Mouse (Mus musculus) hindbrain, postnatal 0 days (tissue): Measurements from ENCODE around the gene 5730522E02Rik. TPM values are rescaled to one million over a fixed set of nuclear protein-coding genes. Genes with fewer than 3 reads are reported as not detected.

ENCODE experiments used
- ATAC-seq: fragments of 200-750 bp; cut with Nextera tagmentation; 2 replicates; pipeline ENCODE4 v1.8.0; 2017; ENCODE audit warnings: mild to moderate bottlenecking, moderate TSS enrichment, moderate library complexity
- DNase-seq: peaks from one replicate; pipeline ENCODE4 v3.0.0-alpha.2; 2015; ENCODE audit warnings: low spot score
- H3K27ac ChIP-seq: fragments of 300-500 bp; sonication (generic); 2 replicates; pipeline ENCODE4 v1.5.1; 2014; ENCODE audit warnings: mild to moderate bottlenecking
- H3K27me3 ChIP-seq: fragments of 300-500 bp; sonication (generic); 2 replicates; pipeline ENCODE4 v1.6.1; 2014; ENCODE audit warnings: low read length, mixed read lengths; ENCODE audit not compliant: insufficient read depth
- H3K36me3 ChIP-seq: fragments of 300-500 bp; sonication (generic); 2 replicates; pipeline ENCODE4 v1.6.1; 2014; ENCODE audit warnings: low read length, mixed read lengths; ENCODE audit not compliant: insufficient read depth
- H3K4me1 ChIP-seq: fragments of 300-500 bp; sonication (generic); 2 replicates; pipeline ENCODE4 v1.6.1; 2014; ENCODE audit warnings: antibody characterized with exemption, low read length, mixed read lengths; ENCODE audit not compliant: insufficient read depth
- H3K4me2 ChIP-seq: fragments of 300-500 bp; sonication (generic); 2 replicates; pipeline ENCODE4 v1.6.1; 2014; ENCODE audit warnings: low read depth, mild to moderate bottlenecking, low read length, moderate library complexity, mixed read lengths
- H3K4me3 ChIP-seq: fragments of 300-500 bp; sonication (generic); 2 replicates; pipeline ENCODE4 v1.5.1; 2014; ENCODE audit warnings: low read length
- H3K9ac ChIP-seq: fragments of 300-500 bp; sonication (generic); replicated peaks from 2 replicates; pipeline ENCODE4 v1.6.1; 2014; ENCODE audit warnings: mild to moderate bottlenecking, low read length, moderate library complexity, mixed read lengths
- H3K9me3 ChIP-seq: fragments of 300-500 bp; sonication (generic); 2 replicates; pipeline ENCODE4 v1.6.1; 2016; ENCODE audit warnings: low read length, mixed read lengths
- CTCF ChIP-seq: IDR thresholded peaks from 2 replicates; pipeline ENCODE4 v1.5.1; 2016; ENCODE audit warnings: antibody characterized with exemption, control low read depth, low read depth
- WGBS: fragments of 180-500 bp; shearing (Covaris S2); extraction: QIAGEN DNeasy Blood & Tissue Kit; methylation state at CpG from one replicate; pipeline ENCODE4 v1.1.7; 2014; 5-methylcytosine and 5-hydroxymethylcytosine counted together
- polyA plus RNA-seq: library from polyadenylated mRNA; unstranded; fragments of >200 nt; fragmentation: Nextera tagmentation; extraction: Ambion mirVana; gene quantifications from 2 replicates; pipeline ENCODE4 v1.2.1, GENCODE M21; 2015
- total RNA-seq: library from RNA; depleted of rRNA; stranded (reverse); fragments of >200 nt; gene quantifications from 2 replicates; pipeline ENCODE4 v1.2.3, GENCODE M21; 2014

Gene 5730522E02Rik
- total and polyA plus RNA-seq, 2 experiments from 2014 or later, result 5.4 to 11.6 TPM

DNA sequence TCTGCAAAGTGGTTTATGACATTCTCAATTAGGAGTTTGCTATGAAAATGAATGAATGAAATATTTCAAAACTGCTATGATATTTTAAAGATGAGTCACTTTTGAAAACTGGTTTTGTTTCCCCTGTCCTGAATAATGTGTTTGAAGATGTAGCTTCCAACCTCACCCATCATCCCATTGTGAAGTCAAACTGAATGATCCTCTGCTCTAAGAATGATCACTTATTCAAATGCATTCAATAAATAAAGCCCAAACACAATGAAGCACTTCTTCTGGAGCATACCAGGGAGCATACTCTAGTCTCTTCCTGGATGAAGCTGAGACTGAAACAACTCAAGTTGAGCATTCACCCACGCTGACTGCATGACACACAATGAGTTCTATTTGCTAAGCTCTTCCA is 438.3 kb downstream of the 5730522E02Rik start:
- Histone ChIP-seq H3K9me3 (no peaks in the 10 kb centered on the region), H3K9ac (no peak overlapping the region), H3K4me2 (no peak overlapping the region), H3K4me1 (no peaks in the 10 kb centered on the region), H3K4me3 (no peak overlapping the region), H3K27me3 (no peaks in the 10 kb centered on the region), H3K27ac (no peak overlapping the region), H3K36me3 (no peaks in the 10 kb centered on the region)
- DNase-seq, result no peak
- TF ChIP-seq CTCF, result no peak
- WGBS, result 74% methylated on average over 1 of the region's 1 CpGs
- no peak for ATAC-seq

DNA sequence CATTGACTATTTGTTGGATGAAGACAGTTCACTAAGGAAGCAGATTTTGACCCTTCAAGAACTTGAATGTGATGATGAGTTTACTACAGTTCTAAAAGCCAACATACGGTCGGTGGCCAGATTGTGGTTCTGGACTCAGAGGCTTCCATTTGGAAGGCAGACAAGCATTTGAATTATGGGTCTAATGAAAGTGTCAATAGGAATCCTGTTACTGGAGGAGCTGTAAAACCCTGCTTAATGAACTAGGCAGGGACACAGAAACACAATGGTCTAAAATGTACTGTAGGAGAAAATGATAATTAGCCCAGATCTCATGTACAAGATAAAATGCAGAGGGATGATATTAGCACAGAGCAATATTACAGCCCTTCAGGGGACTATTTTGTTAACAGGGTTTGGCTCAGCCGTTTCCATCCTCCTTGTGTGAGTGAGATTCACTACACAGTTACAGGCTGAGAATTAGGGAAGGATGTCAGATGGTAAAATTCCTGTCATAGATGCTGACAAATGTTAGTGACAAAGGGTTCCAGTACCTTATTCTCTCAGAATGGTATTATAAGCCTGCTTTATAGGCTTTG is 439.5 kb downstream of the 5730522E02Rik start:
- no peak for TF ChIP-seq CTCF
- no peak overlapping the region for H3K9ac ChIP-seq
- no peaks in the 10 kb centered on the region for H3K36me3 ChIP-seq
- 71% methylated on average over 3 of the region's 3 CpGs for WGBS
- H3K4me1 ChIP-seq, result no peaks in the 10 kb centered on the region
- no peaks in the 10 kb centered on the region for H3K9me3 ChIP-seq
- ATAC-seq (no peak), DNase-seq (no peak)
- H3K4me3 ChIP-seq, result no peak overlapping the region
- H3K27ac ChIP-seq, result no peak overlapping the region
- no peaks in the 10 kb centered on the region for H3K27me3 ChIP-seq
- H3K4me2 ChIP-seq, result no peak overlapping the region

DNA sequence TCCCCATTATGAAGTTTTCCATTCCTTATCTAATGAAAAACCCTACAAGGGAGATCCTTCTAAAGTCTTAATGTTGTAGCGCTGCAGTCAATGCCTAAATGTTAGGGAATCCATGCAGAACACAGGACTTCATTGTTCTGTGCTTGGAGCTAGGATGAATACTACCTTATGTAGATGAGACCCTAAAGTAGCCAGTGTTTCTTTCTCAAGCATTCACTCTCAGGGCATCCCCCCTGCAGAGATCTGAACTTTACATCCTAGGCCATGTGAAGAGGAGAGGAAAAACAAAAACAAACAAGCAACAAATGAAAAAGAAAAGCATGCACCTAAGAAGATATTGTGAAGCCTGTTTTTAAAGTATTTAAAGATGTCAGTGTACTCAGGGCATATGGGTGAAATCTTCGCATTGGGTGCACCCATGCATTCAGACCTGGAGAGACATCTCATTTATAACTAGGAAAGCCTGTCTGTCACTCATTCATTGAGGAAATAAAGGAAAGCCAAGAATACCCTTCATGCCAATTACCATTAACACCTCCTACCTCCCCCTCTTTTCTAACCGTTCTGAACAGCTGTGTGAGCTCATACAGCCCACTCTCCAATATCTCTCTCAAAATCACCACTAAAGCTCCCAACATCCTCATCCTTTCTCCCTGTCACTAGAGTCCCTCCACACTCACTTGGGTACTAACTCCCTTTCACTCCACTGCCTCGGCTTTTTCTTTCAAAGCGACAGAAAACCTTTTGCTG is 442.8 kb downstream of the 5730522E02Rik start:
- DNase-seq, result no peak
- Histone ChIP-seq H3K4me2 (no peak overlapping the region), H3K27ac (no peak overlapping the region), H3K4me3 (no peak overlapping the region), H3K9me3 (no peaks in the 10 kb centered on the region), H3K27me3 (no peaks in the 10 kb centered on the region), H3K9ac (no peak overlapping the region), H3K4me1 (no peaks in the 10 kb centered on the region), H3K36me3 (no peaks in the 10 kb centered on the region)
- 30% methylated on average over 5 of the region's 5 CpGs for WGBS
- no peak for ATAC-seq
- no peak for TF ChIP-seq CTCF

DNA sequence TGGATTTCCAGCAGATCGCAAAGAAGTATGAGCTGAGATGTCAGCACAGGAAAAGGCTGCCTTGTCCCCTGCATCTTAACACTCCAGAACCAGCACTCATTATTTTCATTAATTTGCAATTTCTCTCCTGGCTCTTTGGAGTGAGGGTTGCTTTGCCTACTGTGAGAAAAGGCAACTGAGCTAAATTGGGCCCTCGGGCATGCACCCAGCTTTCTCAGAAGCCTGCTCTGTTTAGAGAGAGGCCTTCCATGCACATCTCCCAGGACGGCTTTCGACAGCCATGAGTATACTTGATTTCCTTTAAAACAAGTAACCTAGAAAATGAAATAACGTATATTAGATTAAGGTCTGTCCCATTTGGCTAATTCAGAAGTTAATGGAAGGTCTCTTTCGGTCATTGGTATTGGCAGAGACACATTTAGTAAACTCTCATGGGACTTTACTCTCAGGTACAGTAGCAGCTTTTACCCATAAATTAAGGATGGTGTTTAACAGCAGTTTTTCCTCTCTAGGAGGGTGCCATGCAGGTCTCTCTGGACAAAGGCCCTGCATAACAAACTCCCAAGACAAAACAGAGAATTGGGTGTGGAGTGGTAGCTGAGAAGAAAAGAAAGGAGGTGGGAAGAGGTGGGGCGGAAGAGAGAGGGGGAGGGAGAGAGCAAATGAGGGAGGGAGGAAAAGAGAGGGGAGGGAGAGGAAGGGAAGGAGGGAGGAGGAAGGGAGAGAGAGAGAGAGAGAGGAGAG is 457.2 kb downstream of the 5730522E02Rik start:
- no peaks in the 10 kb centered on the region for H3K27me3 ChIP-seq
- TF ChIP-seq CTCF, result no peak
- WGBS, result 73% methylated on average over 7 of the region's 7 CpGs
- H3K4me1 ChIP-seq, result no peaks in the 10 kb centered on the region; the same call in 1 of the 2 replicates
- no peak overlapping the region for H3K4me2 ChIP-seq
- no peaks in the 10 kb centered on the region for H3K36me3 ChIP-seq
- no peak for DNase-seq
- no peak overlapping the region for H3K4me3 ChIP-seq
- H3K9ac ChIP-seq, result no peak overlapping the region
- H3K9me3 ChIP-seq, result no peaks in the 10 kb centered on the region
- no peak overlapping the region for H3K27ac ChIP-seq
- ATAC-seq, result no peak

DNA sequence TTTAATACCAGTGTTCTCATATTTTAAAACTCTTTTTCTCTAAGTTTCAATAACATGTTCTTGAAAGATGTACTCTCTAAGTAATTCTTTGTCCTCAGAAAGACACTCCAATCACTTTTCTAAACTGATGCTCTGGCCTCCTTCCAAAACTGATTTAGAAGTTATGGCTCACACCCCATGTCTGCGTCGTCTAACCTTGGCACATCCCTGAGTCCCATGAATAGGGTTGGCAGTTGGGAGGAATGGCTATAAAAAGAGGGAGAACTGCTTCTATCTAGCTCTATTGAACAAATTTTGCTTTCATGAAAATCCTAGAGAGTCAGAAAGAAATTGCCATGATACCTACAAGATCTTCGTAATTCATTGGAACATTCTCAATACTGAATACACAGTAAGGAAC is 458.1 kb downstream of the 5730522E02Rik start:
- TF ChIP-seq CTCF, result no peak
- Histone ChIP-seq H3K4me1 (no peaks in the 10 kb centered on the region; the same call in 1 of the 2 replicates), H3K9ac (no peak overlapping the region), H3K9me3 (no peaks in the 10 kb centered on the region), H3K4me3 (no peak overlapping the region), H3K27ac (no peak overlapping the region), H3K4me2 (no peak overlapping the region), H3K27me3 (no peaks in the 10 kb centered on the region), H3K36me3 (no peaks in the 10 kb centered on the region)
- ATAC-seq, result no peak
- DNase-seq, result no peak
- 62% methylated on average over 3 of the region's 3 CpGs for WGBS

DNA sequence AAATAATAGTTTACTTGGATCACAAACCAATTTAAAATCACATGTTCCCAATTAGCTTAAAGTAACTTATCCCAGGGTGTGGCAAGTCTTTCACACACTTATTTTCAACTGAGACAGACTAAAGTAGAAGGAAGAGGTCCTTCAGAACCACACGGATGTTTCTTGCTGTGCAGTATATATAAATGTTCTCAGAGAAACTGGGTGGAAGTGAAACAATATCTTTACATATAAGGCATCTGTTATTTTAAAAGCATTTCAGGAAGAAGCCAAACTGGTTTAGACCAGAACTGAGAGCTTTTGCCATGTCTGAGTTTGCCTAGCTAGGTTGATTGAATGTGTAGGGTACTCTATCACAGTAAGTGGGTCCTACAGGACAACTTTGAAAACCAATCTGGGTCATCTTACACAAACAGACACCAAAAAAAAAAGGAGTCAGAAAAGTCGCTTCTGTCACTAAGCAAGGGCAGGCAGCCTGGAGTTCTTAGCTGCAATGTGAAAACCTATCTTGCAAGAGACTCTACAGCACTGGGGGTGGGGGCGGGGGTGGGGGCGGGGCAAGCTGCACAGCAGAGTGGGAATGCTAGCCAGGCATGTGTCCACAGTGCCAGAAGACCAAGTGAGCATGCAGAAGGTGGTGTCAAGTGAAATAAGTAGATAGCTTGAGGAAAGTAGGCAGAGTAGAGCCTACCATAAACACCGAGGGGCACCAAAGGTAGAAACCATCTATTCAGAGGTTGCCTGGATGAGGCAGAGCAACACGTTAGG is 463.3 kb downstream of the 5730522E02Rik start:
- Histone ChIP-seq H3K9me3 (no peaks in the 10 kb centered on the region), H3K36me3 (no peaks in the 10 kb centered on the region), H3K4me3 (no peak overlapping the region), H3K27ac (no peak overlapping the region), H3K4me2 (no peak overlapping the region), H3K9ac (no peak overlapping the region), H3K27me3 (no peaks in the 10 kb centered on the region), H3K4me1 (no peaks in the 10 kb centered on the region; the same call in 1 of the 2 replicates)
- DNase-seq (no peak), ATAC-seq (no peak)
- WGBS, result 56% methylated on average over 6 of the region's 6 CpGs
- TF ChIP-seq CTCF, result no peak
